Mouse (Mus musculus) hindbrain, postnatal 0 days (tissue): ENCODE data around the gene Slc18a2. TPM values are rescaled to one million over a fixed set of nuclear protein-coding genes. Genes with fewer than 3 reads are reported as not detected.

Experiments
- ATAC-seq: fragments of 200-750 bp; cut with Nextera tagmentation; 2 replicates; pipeline ENCODE4 v1.8.0; 2017; ENCODE audit warnings: mild to moderate bottlenecking, moderate TSS enrichment, moderate library complexity
- DNase-seq: peaks from one replicate; pipeline ENCODE4 v3.0.0-alpha.2; 2015; ENCODE audit warnings: low spot score
- H3K27ac ChIP-seq: fragments of 300-500 bp; sonication (generic); 2 replicates; pipeline ENCODE4 v1.5.1; 2014; ENCODE audit warnings: mild to moderate bottlenecking
- H3K27me3 ChIP-seq: fragments of 300-500 bp; sonication (generic); 2 replicates; pipeline ENCODE4 v1.6.1; 2014; ENCODE audit warnings: low read length, mixed read lengths; ENCODE audit not compliant: insufficient read depth
- H3K36me3 ChIP-seq: fragments of 300-500 bp; sonication (generic); 2 replicates; pipeline ENCODE4 v1.6.1; 2014; ENCODE audit warnings: low read length, mixed read lengths; ENCODE audit not compliant: insufficient read depth
- H3K4me1 ChIP-seq: fragments of 300-500 bp; sonication (generic); 2 replicates; pipeline ENCODE4 v1.6.1; 2014; ENCODE audit warnings: antibody characterized with exemption, low read length, mixed read lengths; ENCODE audit not compliant: insufficient read depth
- H3K4me2 ChIP-seq: fragments of 300-500 bp; sonication (generic); 2 replicates; pipeline ENCODE4 v1.6.1; 2014; ENCODE audit warnings: low read depth, mild to moderate bottlenecking, low read length, moderate library complexity, mixed read lengths
- H3K4me3 ChIP-seq: fragments of 300-500 bp; sonication (generic); 2 replicates; pipeline ENCODE4 v1.5.1; 2014; ENCODE audit warnings: low read length
- H3K9ac ChIP-seq: fragments of 300-500 bp; sonication (generic); replicated peaks from 2 replicates; pipeline ENCODE4 v1.6.1; 2014; ENCODE audit warnings: mild to moderate bottlenecking, low read length, moderate library complexity, mixed read lengths
- H3K9me3 ChIP-seq: fragments of 300-500 bp; sonication (generic); 2 replicates; pipeline ENCODE4 v1.6.1; 2016; ENCODE audit warnings: low read length, mixed read lengths
- CTCF ChIP-seq: IDR thresholded peaks from 2 replicates; pipeline ENCODE4 v1.5.1; 2016; ENCODE audit warnings: antibody characterized with exemption, control low read depth, low read depth
- WGBS: fragments of 180-500 bp; shearing (Covaris S2); extraction: QIAGEN DNeasy Blood & Tissue Kit; methylation state at CpG from one replicate; pipeline ENCODE4 v1.1.7; 2014; 5-methylcytosine and 5-hydroxymethylcytosine counted together
- polyA plus RNA-seq: library from polyadenylated mRNA; unstranded; fragments of >200 nt; fragmentation: Nextera tagmentation; extraction: Ambion mirVana; gene quantifications from 2 replicates; pipeline ENCODE4 v1.2.1, GENCODE M21; 2015
- total RNA-seq: library from RNA; depleted of rRNA; stranded (reverse); fragments of >200 nt; gene quantifications from 2 replicates; pipeline ENCODE4 v1.2.3, GENCODE M21; 2014; rRNA removed

The Slc18a2 gene
- total and polyA plus RNA-seq, 2 experiments from 2014 or later = 13.7 to 21.3 TPM

DNA sequence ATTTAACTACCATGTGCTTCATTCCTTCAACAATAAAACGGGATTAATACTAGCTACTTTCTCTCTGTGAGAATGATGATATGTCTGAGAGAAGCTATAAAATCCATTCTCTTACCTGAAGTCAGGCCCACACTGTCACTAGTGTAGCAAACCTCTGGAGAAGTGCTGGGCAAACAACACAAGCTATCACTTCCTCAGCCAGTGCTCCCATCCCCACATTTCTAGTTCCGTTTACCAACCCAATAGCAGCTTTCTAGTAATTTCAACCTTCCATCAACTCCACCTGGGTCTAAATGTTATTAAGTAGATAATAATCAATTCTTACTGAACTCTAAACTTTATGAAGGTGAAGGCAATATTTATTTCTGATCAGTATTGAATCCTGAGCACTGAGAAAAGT, 82.3 kb downstream of the Slc18a2 start:
- H3K4me1 ChIP-seq = peaks cover 9% of the 10 kb centered on the region
- peak overlapping the region; percentile 91 for H3K4me2 ChIP-seq
- DNase-seq (no peak), ATAC-seq (no peak)
- no peaks in the 10 kb centered on the region for H3K9me3 ChIP-seq
- peak overlapping the region; percentile 74 for H3K4me3 ChIP-seq
- H3K9ac ChIP-seq = 0 out of 2 replicates have a peak overlapping the region, but pooled peaks have one; percentile 28
- H3K27ac ChIP-seq = no peak overlapping the region
- WGBS = 42% methylated on average over 2 of the region's 2 CpGs
- no peak for TF ChIP-seq CTCF
- no peaks in the 10 kb centered on the region for H3K27me3 ChIP-seq
- no peaks in the 10 kb centered on the region for H3K36me3 ChIP-seq

DNA sequence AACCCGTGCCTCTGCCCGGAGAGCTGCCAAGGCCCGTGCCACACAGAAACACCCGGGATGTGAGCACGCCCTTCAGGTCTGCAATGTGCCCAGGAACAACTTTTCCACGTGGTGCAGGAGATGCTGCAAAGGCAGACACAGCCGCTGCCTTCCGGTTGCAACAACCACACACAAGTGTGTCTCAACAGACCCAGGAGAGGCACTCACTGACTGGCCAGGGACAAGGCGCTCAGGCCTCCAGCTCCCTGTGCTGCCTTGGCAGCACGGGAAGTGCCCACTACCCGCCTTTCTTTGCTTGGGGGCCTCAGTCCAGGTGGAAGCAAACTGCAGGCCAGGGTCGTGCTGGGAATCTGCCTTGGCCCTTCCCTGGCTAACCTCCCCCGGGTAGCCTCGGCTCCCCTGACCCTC, 83.6 kb downstream of the Slc18a2 start:
- ATAC-seq = 0 out of 2 replicates have a peak, but pooled peaks have one; percentile 4

DNA sequence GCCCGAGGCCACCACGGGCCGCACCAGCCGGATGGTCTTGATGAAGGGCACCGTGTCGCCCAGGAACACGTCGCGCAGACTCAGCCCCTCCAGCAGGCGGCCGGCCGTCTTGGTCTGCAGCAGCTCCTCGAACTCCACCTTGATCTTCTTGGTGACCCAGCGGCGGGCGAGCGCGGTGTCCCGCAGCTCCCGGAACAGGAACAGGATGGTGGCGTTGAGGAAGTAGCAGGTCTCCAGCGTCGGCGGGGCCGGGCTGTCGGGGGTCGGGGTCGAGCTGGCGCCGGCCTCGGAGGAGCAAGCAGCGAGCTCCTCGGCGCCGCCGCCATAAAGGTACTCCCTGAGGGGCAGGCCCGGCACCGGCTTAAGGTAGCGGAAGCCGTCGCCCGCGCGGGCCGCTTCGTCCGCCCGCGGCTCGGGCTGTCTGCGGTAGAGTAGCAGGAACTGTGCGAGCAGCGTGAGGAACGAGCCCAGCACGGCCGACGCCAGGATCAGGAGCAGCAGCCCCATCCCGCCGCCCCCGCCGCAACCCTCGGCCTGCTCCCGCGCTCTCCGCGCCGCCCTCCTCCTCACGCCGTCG, 84.5 kb downstream of the Slc18a2 start:
- TF ChIP-seq CTCF = peak; percentile 34; the same call in 1 of the 2 replicates
- peak; percentile 25 for ATAC-seq
- H3K36me3 ChIP-seq = no peaks in the 10 kb centered on the region
- H3K4me3 ChIP-seq = peak overlapping the region; percentile 74
- H3K27ac ChIP-seq = peak overlapping the region; percentile 89
- WGBS = 2% methylated on average over 66 of the region's 70 CpGs
- H3K9ac ChIP-seq = peak overlapping the region; percentile 66
- no peaks in the 10 kb centered on the region for H3K27me3 ChIP-seq
- peaks cover 9% of the 10 kb centered on the region for H3K4me1 ChIP-seq
- H3K4me2 ChIP-seq = peak overlapping the region; percentile 91
- DNase-seq = no peak
- H3K9me3 ChIP-seq = no peaks in the 10 kb centered on the region

More for the DNA sequence above, 83.6 kb downstream of the Slc18a2 start:
- no peaks in the 10 kb centered on the region for H3K36me3 ChIP-seq
- no peak for TF ChIP-seq CTCF
- H3K27ac ChIP-seq = 0 out of 2 replicates have a peak overlapping the region, but pooled peaks have one; percentile 89
- peak overlapping the region; percentile 91 for H3K4me2 ChIP-seq
- WGBS = 0% methylated on average over 14 of the region's 14 CpGs
- peak overlapping the region; percentile 74 for H3K4me3 ChIP-seq
- H3K9ac ChIP-seq = peak overlapping the region; percentile 66
- H3K27me3 ChIP-seq = no peaks in the 10 kb centered on the region
- DNase-seq = peak; percentile 36
- H3K9me3 ChIP-seq = no peaks in the 10 kb centered on the region
- peaks cover 9% of the 10 kb centered on the region for H3K4me1 ChIP-seq

Other genes starting within 250 kb of the Slc18a2 start
- 38.1 and 49.5 TPM in 2 replicates for gene Shtn1, start 184.8 kb upstream of the Slc18a2 start, total RNA-seq
- gene Shtn1, start 184.8 kb upstream of the Slc18a2 start, polyA plus RNA-seq = 45.7 and 48.9 TPM in 2 replicates
- not detected in 2 replicates for gene Vax1, start 90.8 kb upstream of the Slc18a2 start, total RNA-seq
- not detected in 2 replicates for gene Vax1, start 90.8 kb upstream of the Slc18a2 start, polyA plus RNA-seq
- gene Kcnk18, start 41.7 kb upstream of the Slc18a2 start, total RNA-seq = not detected in 2 replicates
- gene Kcnk18, start 41.7 kb upstream of the Slc18a2 start, polyA plus RNA-seq = 0.05 TPM in 1 of 2 replicates, not detected in the other
- gene Rps12-ps3, start 61.4 kb downstream of the Slc18a2 start, total RNA-seq = 47.7 and 63.1 TPM in 2 replicates
- gene Rps12-ps3, start 61.4 kb downstream of the Slc18a2 start, polyA plus RNA-seq = 4.5 and 13.9 TPM in 2 replicates
- 42.6 and 46.4 TPM in 2 replicates for gene Pdzd8, start 84.9 kb downstream of the Slc18a2 start, total RNA-seq
- gene Pdzd8, start 84.9 kb downstream of the Slc18a2 start, polyA plus RNA-seq = 10.2 and 10.8 TPM in 2 replicates
- gene Emx2, start 197.5 kb downstream of the Slc18a2 start, total RNA-seq = 0.18 and 0.47 TPM in 2 replicates
- 0.08 and 0.15 TPM in 2 replicates for gene Emx2, start 197.5 kb downstream of the Slc18a2 start, polyA plus RNA-seq